ENCODE assay signal across 8 mouse cellular contexts in genomic region chr12:54655292-54656038, GRCm38 (mm10). TPM values are rescaled to one million over a fixed set of nuclear protein-coding genes. Genes with fewer than 3 reads are reported as not detected.
DNase-seq lines count a peak whose midpoint lies in the region; ATAC-seq and TF ChIP-seq lines count a peak whose summit lies in the region.

No protein-coding gene starts in this region.

- peak overlapping the region; percentile 73 for H3ac ChIP-seq in C2C12 (ENCODE audit: control insufficient read depth, insufficient read length, low read depth)

- 18% methylated on average over 16 of the region's 16 CpGs for WGBS in heart, adult 2 months
- 12% methylated on average over 16 of the region's 16 CpGs for WGBS in intestine, postnatal 0 days
- 21% methylated on average over 16 of the region's 16 CpGs for WGBS in neural tube, embryonic 15.5 days

- H3K9ac ChIP-seq in heart, adult 2 months (ENCODE audit: low read depth, low read length), result peak overlapping the region; percentile 88
- H3K9ac ChIP-seq in intestine, postnatal 0 days (ENCODE audit: low read depth, low read length), result peak overlapping the region; percentile 87
- H3K9ac ChIP-seq in neural tube, embryonic 15.5 days (replicated peaks), result peak overlapping the region; percentile 75

- no peak for ATAC-seq in intestine, postnatal 0 days
- no peak for ATAC-seq in neural tube, embryonic 15.5 days (ENCODE audit: low FRiP score)
- ATAC-seq in cerebellum, adult (ENCODE audit: insufficient number of reproducible peaks, low FRiP score, low TSS enrichment), result no peak

- no peak for TF ChIP-seq CTCF in heart, adult 2 months (IDR thresholded peaks at IDR 0.05)
- TF ChIP-seq CTCF in C2C12 (IDR thresholded peaks at IDR 0.05; ENCODE audit: control insufficient read depth, insufficient read depth, insufficient read length), result no peak
- TF ChIP-seq CTCF in cortical plate, adult 2 months (IDR thresholded peaks at IDR 0.05; ENCODE audit: extremely low read depth, insufficient read depth, low read length), result no peak
- no peak for TF ChIP-seq CTCF in intestine, postnatal 0 days (IDR thresholded peaks at IDR 0.05; ENCODE audit: low read depth)

- no peak for TF ChIP-seq POLR2A in heart, adult 2 months (IDR thresholded peaks at IDR 0.05; ENCODE audit: insufficient read depth, low read depth, low read length)
- no peak for TF ChIP-seq POLR2A in cortical plate, adult 2 months (IDR thresholded peaks at IDR 0.05; ENCODE audit: extremely low read depth, insufficient read depth, low read length)

- peaks cover 36% of the 10 kb centered on the region for H3K79me3 ChIP-seq in C2C12 (ENCODE audit: low read depth)

- H3K36me3 ChIP-seq in heart, adult 2 months (ENCODE audit: control insufficient read depth, insufficient read depth, low read length), result peaks cover 9% of the 10 kb centered on the region
- H3K36me3 ChIP-seq in C2C12 (ENCODE audit: control insufficient read depth, insufficient read depth), result peaks cover 4% of the 10 kb centered on the region
- H3K36me3 ChIP-seq in intestine, postnatal 0 days (ENCODE audit: control insufficient read depth, insufficient read depth), result 0 out of 2 replicates have a peak, but pooled peaks cover 2% of the 10 kb centered on the region
- H3K36me3 ChIP-seq in neural tube, embryonic 15.5 days, result no peaks in the 10 kb centered on the region

- intact Hi-C loops in heart, adult 2 months (cut with DNase I), result no loop called here
- intact Hi-C loops in heart, postnatal 10 days (cut with DNase I), result no loop called here

- peak overlapping the region; percentile 91 for H3K27ac ChIP-seq in heart, adult 2 months
- no peak overlapping the region for H3K27ac ChIP-seq in cortical plate, adult 2 months (ENCODE audit: insufficient read depth, low read length)
- H3K27ac ChIP-seq in intestine, postnatal 0 days (ENCODE audit: low read depth, low read length), result peak overlapping the region; percentile 84
- peak overlapping the region; percentile 91 for H3K27ac ChIP-seq in neural tube, embryonic 15.5 days (replicated peaks)

- H3K79me2 ChIP-seq in heart, adult 2 months (replicated peaks; ENCODE audit: control insufficient read depth, insufficient read depth, low read length), result 0 out of 2 replicates have a peak, but pooled peaks cover 4% of the 10 kb centered on the region
- peaks cover 56% of the 10 kb centered on the region for H3K79me2 ChIP-seq in C2C12 (ENCODE audit: control insufficient read depth, insufficient read depth)

- H3K9me3 ChIP-seq in intestine, postnatal 0 days (ENCODE audit: control insufficient read depth), result no peaks in the 10 kb centered on the region
- no peaks in the 10 kb centered on the region for H3K9me3 ChIP-seq in neural tube, embryonic 15.5 days (replicated peaks)

- H3K27me3 ChIP-seq in heart, adult 2 months (ENCODE audit: control insufficient read depth, insufficient read depth, low read length), result no peaks in the 10 kb centered on the region
- H3K27me3 ChIP-seq in C2C12 (ENCODE audit: control insufficient read depth, insufficient read depth, insufficient read length), result no peaks in the 10 kb centered on the region
- H3K27me3 ChIP-seq in intestine, postnatal 0 days (replicated peaks; ENCODE audit: control insufficient read depth, insufficient read depth, low read length), result no peaks in the 10 kb centered on the region
- H3K27me3 ChIP-seq in neural tube, embryonic 15.5 days (replicated peaks), result no peaks in the 10 kb centered on the region

- peak overlapping the region; percentile 78 for H3K4me2 ChIP-seq in intestine, postnatal 0 days (replicated peaks; ENCODE audit: low read depth)
- H3K4me2 ChIP-seq in neural tube, embryonic 15.5 days, result peak overlapping the region; percentile 77

- no peak for DNase-seq in heart, adult 2 months
- no peak for DNase-seq in heart, postnatal 10 days
- no peak for DNase-seq in cerebellum, postnatal 14 days

- H3K4me1 ChIP-seq in heart, adult 2 months (ENCODE audit: control insufficient read depth, insufficient read depth, low read length), result peaks cover 10% of the 10 kb centered on the region
- H3K4me1 ChIP-seq in cortical plate, adult 2 months (ENCODE audit: control insufficient read depth, insufficient read depth, low read length), result peaks cover 4% of the 10 kb centered on the region; the same call in 1 of the 2 replicates
- H3K4me1 ChIP-seq in intestine, postnatal 0 days (replicated peaks; ENCODE audit: control insufficient read depth, insufficient read depth, low read length), result peaks cover 10% of the 10 kb centered on the region; the same call in 1 of the 2 replicates
- peaks cover 41% of the 10 kb centered on the region for H3K4me1 ChIP-seq in neural tube, embryonic 15.5 days

- no peak for TF ChIP-seq EP300 in heart, adult 2 months (IDR thresholded peaks at IDR 0.05; ENCODE audit: insufficient read depth, low read depth, low read length)

- peak overlapping the region; percentile 66 for H3K4me3 ChIP-seq in heart, adult 2 months
- peak overlapping the region; percentile 47 for H3K4me3 ChIP-seq in C2C12 (ENCODE audit: insufficient read depth, poor library complexity, severe bottlenecking)
- peak overlapping the region; percentile 94 for H3K4me3 ChIP-seq in cortical plate, adult 2 months (ENCODE audit: insufficient read depth, low read length)
- peak overlapping the region; percentile 74 for H3K4me3 ChIP-seq in intestine, postnatal 0 days (ENCODE audit: low read depth, low read length)
- H3K4me3 ChIP-seq in neural tube, embryonic 15.5 days (replicated peaks), result peak overlapping the region; percentile 67

TF ChIP-seq in C2C12, 6 proteins besides CTCF, POLR2A, EP300 and RAD21:
- TF ChIP-seq USF1 (IDR thresholded peaks at IDR 0.05; ENCODE audit: low read depth) (no peak), MAX (IDR thresholded peaks at IDR 0.05) (no peak), CEBPB (IDR thresholded peaks at IDR 0.05; ENCODE audit: low read depth) (no peak), MYOG (IDR thresholded peaks at IDR 0.05; ENCODE audit: control insufficient read depth, extremely low read depth, insufficient read length) (no peak), FOSL1 (IDR thresholded peaks at IDR 0.05; ENCODE audit: insufficient read depth, low read length, poor library complexity, severe bottlenecking) (no peak), MYOD1 (IDR thresholded peaks at IDR 0.05; ENCODE audit: control insufficient read depth, insufficient read length, low read depth) (no peak)

RNA-seq across cellular contexts. Expression of gene Sptssa, which starts 0.9 kb away (rescaled TPM):
- 10 to 100 TPM; 28.4 to 33.3 TPM for total RNA-seq in heart, adult 2 months (2021)
- 37.6 and 53.7 TPM in 2 replicates for polyA plus RNA-seq in heart, adult 2 months (2012; rRNA removed)
- total RNA-seq in heart, postnatal 10 days (2021), result 10 to 100 TPM; 45.7 to 49.2 TPM
- 35.3 TPM for polyA plus RNA-seq in C2C12 (2012; fragmentation: generic; extraction: Trizol)
- 49.9 and 52.8 TPM in 2 replicates for polyA plus RNA-seq in cortical plate, adult 2 months (2012; rRNA removed)
- polyA plus RNA-seq in intestine, postnatal 0 days (2015; fragmentation: Nextera tagmentation; extraction: Ambion mirVana), result 168 and 172 TPM in 2 replicates
- polyA plus RNA-seq in neural tube, embryonic 15.5 days (2015; fragmentation: Nextera tagmentation; extraction: Ambion mirVana), result 207 and 210 TPM in 2 replicates

RNA-seq across cellular contexts. Expression of gene Eapp, which starts 40.2 kb away (rescaled TPM):
- total RNA-seq in heart, adult 2 months (2021), result 10 to 100 TPM; 27.4 to 27.9 TPM
- polyA plus RNA-seq in heart, adult 2 months (2012; rRNA removed), result 7.9 and 10.7 TPM in 2 replicates
- 10 to 100 TPM; 27.5 to 33.6 TPM for total RNA-seq in heart, postnatal 10 days (2021)
- polyA plus RNA-seq in C2C12 (2012; fragmentation: generic; extraction: Trizol), result 38.8 TPM
- polyA plus RNA-seq in cortical plate, adult 2 months (2012; rRNA removed), result 25.9 and 27.0 TPM in 2 replicates
- polyA plus RNA-seq in intestine, postnatal 0 days (2015; fragmentation: Nextera tagmentation; extraction: Ambion mirVana), result 93.6 and 94.1 TPM in 2 replicates
- 76.4 and 86.5 TPM in 2 replicates for polyA plus RNA-seq in neural tube, embryonic 15.5 days (2015; fragmentation: Nextera tagmentation; extraction: Ambion mirVana)
